Mouse (Mus musculus): ENCODE measurements around the gene Aldh3a1. TPM values are rescaled to one million over a fixed set of nuclear protein-coding genes. Genes with fewer than 3 reads are reported as not detected.

Aldh3a1 gene
- polyA plus RNA-seq (2014; fragmentation: Nextera tagmentation; extraction: Ambion mirVana): not detected in 2 replicates

- Histone ChIP-seq H3K4me3 (ENCODE audit: low read depth, low read length) (no peak within 1 kb of the TSS), H3K27me3 (ENCODE audit: control insufficient read depth, insufficient read depth, low read length) (no peaks in the 10 kb centered on the region), H3K4me1 (ENCODE audit: control insufficient read depth, insufficient read depth, low read length) (no peaks in the 10 kb centered on the region), H3K27ac (ENCODE audit: low read depth, low read length) (no peak within 1 kb of the TSS), H3K36me3 (ENCODE audit: control insufficient read depth, insufficient read depth, low read length) (no peaks in the 10 kb centered on the region), H3K4me2 (ENCODE audit: low read depth) (no peak within 1 kb of the TSS), H3K9ac (ENCODE audit: low read length) (no peak within 1 kb of the TSS), H3K9me3 (ENCODE audit: control insufficient read depth, low read length) (no peaks in the 10 kb centered on the region)
- ATAC-seq (ENCODE audit: insufficient read depth, low FRiP score, low TSS enrichment) (no peak), DNase-seq (ENCODE audit: low spot score) (no peak)
- 81% methylated on average over 10 of the region's 10 CpGs for WGBS
Observed at GRCm38 (mm10) chr11:61207487-61208246, at the start of gene Aldh3a1. Aldh3a1 (plus strand) TSS chr11:61207537.

- Histone ChIP-seq H3K27me3 (ENCODE audit: control insufficient read depth, insufficient read depth, low read length) (no peaks in the 10 kb centered on the region), H3K27ac (ENCODE audit: low read depth, low read length) (no peak overlapping the region), H3K9me3 (ENCODE audit: control insufficient read depth, low read length) (no peaks in the 10 kb centered on the region), H3K4me2 (ENCODE audit: low read depth) (no peak overlapping the region), H3K4me3 (ENCODE audit: low read depth, low read length) (no peak overlapping the region), H3K9ac (ENCODE audit: low read length) (no peak overlapping the region), H3K4me1 (ENCODE audit: control insufficient read depth, insufficient read depth, low read length) (no peaks in the 10 kb centered on the region), H3K36me3 (ENCODE audit: control insufficient read depth, insufficient read depth, low read length) (peaks cover 56% of the 10 kb centered on the region)
- ATAC-seq (ENCODE audit: insufficient read depth, low FRiP score, low TSS enrichment) (no peak), DNase-seq (ENCODE audit: low spot score) (no peak)
- 75% methylated on average over 3 of the region's 3 CpGs for WGBS
Observed at GRCm38 (mm10) chr11:61158141-61158540, 49.2 kb upstream of the Aldh3a1 start.

GRCm38 (mm10) chr11:61159796-61160732 lies 47.3 kb upstream of the Aldh3a1 start:
- peaks cover 56% of the 10 kb centered on the region for H3K36me3 ChIP-seq (ENCODE audit: control insufficient read depth, insufficient read depth, low read length)
- H3K4me1 ChIP-seq (ENCODE audit: control insufficient read depth, insufficient read depth, low read length): no peaks in the 10 kb centered on the region
- no peaks in the 10 kb centered on the region for H3K9me3 ChIP-seq (ENCODE audit: control insufficient read depth, low read length)
- H3K4me2 ChIP-seq (ENCODE audit: low read depth): no peak overlapping the region
- no peak for DNase-seq (ENCODE audit: low spot score)
- H3K4me3 ChIP-seq (ENCODE audit: low read depth, low read length): no peak overlapping the region
- H3K27ac ChIP-seq (ENCODE audit: low read depth, low read length): no peak overlapping the region
- WGBS: 84% methylated on average over 11 of the region's 11 CpGs
- H3K9ac ChIP-seq (ENCODE audit: low read length): no peak overlapping the region
- no peaks in the 10 kb centered on the region for H3K27me3 ChIP-seq (ENCODE audit: control insufficient read depth, insufficient read depth, low read length)
- ATAC-seq (ENCODE audit: insufficient read depth, low FRiP score, low TSS enrichment): no peak

- ATAC-seq (ENCODE audit: insufficient read depth, low FRiP score, low TSS enrichment) (no peak), DNase-seq (ENCODE audit: low spot score) (no peak)
- Histone ChIP-seq H3K9me3 (ENCODE audit: control insufficient read depth, low read length) (no peaks in the 10 kb centered on the region), H3K4me1 (ENCODE audit: control insufficient read depth, insufficient read depth, low read length) (no peaks in the 10 kb centered on the region), H3K36me3 (ENCODE audit: control insufficient read depth, insufficient read depth, low read length) (peaks cover 57% of the 10 kb centered on the region), H3K27me3 (ENCODE audit: control insufficient read depth, insufficient read depth, low read length) (no peaks in the 10 kb centered on the region), H3K9ac (ENCODE audit: low read length) (no peak overlapping the region), H3K4me2 (ENCODE audit: low read depth) (no peak overlapping the region), H3K27ac (ENCODE audit: low read depth, low read length) (no peak overlapping the region), H3K4me3 (ENCODE audit: low read depth, low read length) (no peak overlapping the region)
- WGBS: 91% methylated on average over 13 of the region's 13 CpGs
Observed at GRCm38 (mm10) chr11:61161121-61161520, 46.2 kb upstream of the Aldh3a1 start.

- Histone ChIP-seq H3K27me3 (ENCODE audit: control insufficient read depth, insufficient read depth, low read length) (no peaks in the 10 kb centered on the region), H3K4me1 (ENCODE audit: control insufficient read depth, insufficient read depth, low read length) (no peaks in the 10 kb centered on the region), H3K27ac (ENCODE audit: low read depth, low read length) (no peak overlapping the region), H3K9ac (ENCODE audit: low read length) (no peak overlapping the region), H3K4me3 (ENCODE audit: low read depth, low read length) (no peak overlapping the region), H3K36me3 (ENCODE audit: control insufficient read depth, insufficient read depth, low read length) (peaks cover 64% of the 10 kb centered on the region), H3K4me2 (ENCODE audit: low read depth) (no peak overlapping the region), H3K9me3 (ENCODE audit: control insufficient read depth, low read length) (no peaks in the 10 kb centered on the region)
- DNase-seq (ENCODE audit: low spot score): no peak
- WGBS: 93% methylated on average over 14 of the region's 14 CpGs
- ATAC-seq (ENCODE audit: insufficient read depth, low FRiP score, low TSS enrichment): no peak
Observed at GRCm38 (mm10) chr11:61162776-61163175, 44.6 kb upstream of the Aldh3a1 start.

GRCm38 (mm10) chr11:61163341-61163740 lies 44.0 kb upstream of the Aldh3a1 start:
- WGBS: 90% methylated on average over 3 of the region's 3 CpGs
- no peak overlapping the region for H3K9ac ChIP-seq (ENCODE audit: low read length)
- H3K4me1 ChIP-seq (ENCODE audit: control insufficient read depth, insufficient read depth, low read length): no peaks in the 10 kb centered on the region
- no peak for ATAC-seq (ENCODE audit: insufficient read depth, low FRiP score, low TSS enrichment)
- H3K27ac ChIP-seq (ENCODE audit: low read depth, low read length): no peak overlapping the region
- H3K27me3 ChIP-seq (ENCODE audit: control insufficient read depth, insufficient read depth, low read length): no peaks in the 10 kb centered on the region
- H3K36me3 ChIP-seq (ENCODE audit: control insufficient read depth, insufficient read depth, low read length): peaks cover 60% of the 10 kb centered on the region
- no peak for DNase-seq (ENCODE audit: low spot score)
- no peaks in the 10 kb centered on the region for H3K9me3 ChIP-seq (ENCODE audit: control insufficient read depth, low read length)
- no peak overlapping the region for H3K4me3 ChIP-seq (ENCODE audit: low read depth, low read length)
- H3K4me2 ChIP-seq (ENCODE audit: low read depth): no peak overlapping the region

- H3K9me3 ChIP-seq (ENCODE audit: control insufficient read depth, low read length): no peaks in the 10 kb centered on the region
- WGBS: 93% methylated on average over 6 of the region's 6 CpGs
- no peak overlapping the region for H3K27ac ChIP-seq (ENCODE audit: low read depth, low read length)
- H3K4me1 ChIP-seq (ENCODE audit: control insufficient read depth, insufficient read depth, low read length): no peaks in the 10 kb centered on the region
- H3K27me3 ChIP-seq (ENCODE audit: control insufficient read depth, insufficient read depth, low read length): no peaks in the 10 kb centered on the region
- H3K9ac ChIP-seq (ENCODE audit: low read length): no peak overlapping the region
- no peak overlapping the region for H3K4me2 ChIP-seq (ENCODE audit: low read depth)
- ATAC-seq (ENCODE audit: insufficient read depth, low FRiP score, low TSS enrichment) (no peak), DNase-seq (ENCODE audit: low spot score) (no peak)
- H3K36me3 ChIP-seq (ENCODE audit: control insufficient read depth, insufficient read depth, low read length): peaks cover 54% of the 10 kb centered on the region
- H3K4me3 ChIP-seq (ENCODE audit: low read depth, low read length): no peak overlapping the region
Observed at GRCm38 (mm10) chr11:61164366-61164765, 43.0 kb upstream of the Aldh3a1 start.

DNA sequence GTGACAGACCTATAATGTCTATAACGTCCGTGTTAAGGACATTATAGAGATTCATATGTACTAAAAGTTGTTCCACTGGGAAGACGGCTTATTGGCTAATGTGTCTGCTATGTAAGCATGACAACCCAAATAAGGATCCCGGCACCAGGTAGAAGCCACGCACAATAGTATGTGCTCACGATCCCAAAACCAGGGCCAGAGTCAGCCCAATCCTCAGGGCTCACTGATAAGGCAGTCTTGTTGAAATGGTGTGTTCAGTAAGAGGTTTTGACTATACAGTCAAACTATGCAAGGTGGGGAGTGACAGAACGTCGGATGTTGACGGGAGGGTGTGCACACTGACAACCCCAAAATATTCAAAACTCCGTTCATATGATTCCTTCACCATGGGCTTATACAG lies 42.5 kb upstream of the Aldh3a1 start:
- H3K27ac ChIP-seq (ENCODE audit: low read depth, low read length): no peak overlapping the region
- peaks cover 50% of the 10 kb centered on the region for H3K36me3 ChIP-seq (ENCODE audit: control insufficient read depth, insufficient read depth, low read length)
- no peak for DNase-seq (ENCODE audit: low spot score)
- no peak overlapping the region for H3K4me2 ChIP-seq (ENCODE audit: low read depth)
- no peaks in the 10 kb centered on the region for H3K9me3 ChIP-seq (ENCODE audit: control insufficient read depth, low read length)
- no peaks in the 10 kb centered on the region for H3K27me3 ChIP-seq (ENCODE audit: control insufficient read depth, insufficient read depth, low read length)
- no peak overlapping the region for H3K4me3 ChIP-seq (ENCODE audit: low read depth, low read length)
- no peaks in the 10 kb centered on the region for H3K4me1 ChIP-seq (ENCODE audit: control insufficient read depth, insufficient read depth, low read length)
- WGBS: 95% methylated on average over 10 of the region's 10 CpGs
- H3K9ac ChIP-seq (ENCODE audit: low read length): no peak overlapping the region
- no peak for ATAC-seq (ENCODE audit: insufficient read depth, low FRiP score, low TSS enrichment)
